Mouse (Mus musculus) hematopoietic stem cell, adult 5-6 weeks (primary cell): ENCODE results near the gene Gcnt7. TPM values are rescaled to one million over a fixed set of nuclear protein-coding genes. Genes with fewer than 3 reads are reported as not detected.
A peak's percentile ranks its signal among the peaks of the same experiment; 100 is the strongest.

Experiments used
- ATAC-seq, 2 experiments: fragments of 125-278 bp in 1 of 2; replicated peaks in 1 of 2; 2 replicates each; pipeline ENCODE4 v1.8.0; 2016 to 2017; ENCODE audit warnings: inconsistent platforms in 2 of 2, mild to moderate bottlenecking in 2 of 2, moderate number of reproducible peaks in 2 of 2, low read depth in 1 of 2, moderate TSS enrichment in 1 of 2; ENCODE audit not compliant: low FRiP score in 2 of 2, poor library complexity in 2 of 2, severe bottlenecking in 2 of 2, insufficient read depth in 1 of 2, low TSS enrichment in 1 of 2
- total RNA-seq: library from RNA; stranded (forward); fragments of 172-1452, 232-1000 nt; gene quantifications from 2 replicates; pipeline ENCODE4 v1.2.3, GENCODE M21; 2017

Gene Gcnt7
- total RNA-seq, 1 experiment from 2014 or later, result 0.15 TPM

DNA sequence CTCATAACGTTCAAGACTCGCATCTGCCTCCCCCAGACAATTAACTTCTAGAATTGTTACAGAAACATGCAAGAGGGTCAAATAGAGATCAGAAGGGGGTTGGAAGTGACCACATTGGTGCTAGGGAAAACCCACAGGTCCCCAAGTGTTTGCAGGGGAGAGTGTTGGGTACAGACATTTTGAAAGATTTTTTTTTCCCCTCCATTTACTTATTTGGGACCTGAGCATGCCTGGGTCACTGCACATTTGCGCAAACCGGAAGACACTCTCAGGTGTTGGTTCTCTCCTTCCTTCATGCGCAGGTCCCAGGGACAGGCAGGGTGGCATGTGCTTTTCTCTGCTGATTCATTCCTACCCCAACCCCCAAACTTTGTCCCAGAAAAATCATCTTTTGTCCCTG lies 41.5 kb downstream of the Gcnt7 start:
- no peak for ATAC-seq

GRCm38 (mm10) chr2:172416218-172416617 lies 42.2 kb downstream of the Gcnt7 start:
- ATAC-seq, result no peak

DNA sequence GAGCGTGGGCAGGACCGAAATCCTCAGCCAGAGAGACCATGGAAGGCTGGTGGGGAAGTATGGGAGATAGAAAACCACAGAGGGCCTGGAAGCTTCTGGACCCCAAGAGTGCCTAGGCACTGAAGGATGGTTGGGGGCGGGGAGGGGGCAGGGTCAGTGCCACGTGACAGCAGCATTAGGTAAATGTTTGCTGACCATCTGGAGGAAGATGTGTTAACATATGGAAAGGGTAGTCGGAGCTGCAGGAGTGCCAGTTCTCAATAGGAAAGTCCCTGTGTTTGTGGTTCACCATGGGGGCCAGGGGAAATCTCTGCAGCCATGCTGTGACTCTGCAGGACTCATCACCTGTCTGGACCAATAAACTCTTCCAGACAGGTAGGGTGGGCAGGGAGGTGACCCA lies 44.5 kb downstream of the Gcnt7 start:
- no peak for ATAC-seq

- no peak for ATAC-seq
Observed at GRCm38 (mm10) chr2:172413273-172413672, 45.1 kb downstream of the Gcnt7 start.

DNA sequence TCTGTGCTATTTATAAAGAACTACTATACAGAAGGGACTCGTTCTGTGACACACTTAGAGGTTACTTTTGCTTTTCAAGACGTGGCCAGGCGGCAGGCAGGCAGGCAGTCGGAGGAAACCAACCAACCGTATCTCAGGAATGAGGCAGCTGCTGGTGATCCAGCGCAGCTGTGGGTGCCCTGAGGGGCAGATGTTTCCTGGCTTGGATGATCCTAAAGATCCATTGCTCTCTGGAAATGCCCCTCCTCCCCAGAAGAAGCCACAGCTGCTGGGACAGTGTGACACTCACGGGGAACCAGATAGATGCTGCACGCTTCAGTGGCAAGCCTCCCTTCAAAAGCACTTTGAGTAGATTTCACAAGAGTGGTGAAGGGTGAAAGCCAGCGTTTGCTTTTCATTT lies 45.9 kb downstream of the Gcnt7 start:
- peak; percentile 74 to 90 for ATAC-seq

- ATAC-seq, result no peak
Observed at GRCm38 (mm10) chr2:172411091-172411490, 47.3 kb downstream of the Gcnt7 start.

DNA sequence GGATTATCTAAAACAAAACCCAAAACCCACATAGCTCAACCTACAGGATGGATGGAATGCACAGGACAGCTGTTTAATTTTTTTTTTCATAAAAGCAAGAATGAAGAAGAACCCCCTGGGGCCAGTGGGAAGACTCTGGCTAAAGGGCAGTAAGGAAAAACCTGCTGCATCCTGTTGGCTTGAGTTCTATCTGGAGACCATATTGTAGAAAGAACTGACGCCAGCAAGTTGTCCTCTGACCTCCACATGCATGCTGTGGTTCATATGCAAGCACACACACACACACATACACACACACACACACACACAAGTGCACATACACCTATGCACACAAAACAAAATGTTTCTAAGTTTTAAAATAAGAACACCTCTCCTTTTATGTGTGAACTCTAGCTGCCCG lies 47.7 kb downstream of the Gcnt7 start:
- ATAC-seq, result no peak

DNA sequence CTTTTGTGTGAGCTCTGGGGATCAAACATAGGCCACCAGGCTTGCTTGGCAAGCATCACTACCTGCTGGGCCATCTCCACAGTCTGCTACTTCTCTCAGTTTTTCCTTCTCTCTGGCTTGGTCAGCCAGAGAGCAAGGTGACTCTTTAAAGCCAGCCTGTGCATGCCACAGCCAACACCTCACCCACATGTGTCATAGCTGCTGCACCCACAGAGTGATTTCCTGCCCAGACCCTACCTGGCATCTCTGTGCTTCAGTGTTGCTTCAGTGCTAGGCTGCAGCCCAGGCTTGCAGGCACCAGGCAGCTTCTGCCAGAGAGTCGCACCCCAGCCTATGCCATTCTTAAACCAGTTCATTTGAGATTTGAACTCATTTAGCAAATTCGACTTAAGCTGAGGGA lies 50.9 kb downstream of the Gcnt7 start:
- ATAC-seq, result no peak

DNA sequence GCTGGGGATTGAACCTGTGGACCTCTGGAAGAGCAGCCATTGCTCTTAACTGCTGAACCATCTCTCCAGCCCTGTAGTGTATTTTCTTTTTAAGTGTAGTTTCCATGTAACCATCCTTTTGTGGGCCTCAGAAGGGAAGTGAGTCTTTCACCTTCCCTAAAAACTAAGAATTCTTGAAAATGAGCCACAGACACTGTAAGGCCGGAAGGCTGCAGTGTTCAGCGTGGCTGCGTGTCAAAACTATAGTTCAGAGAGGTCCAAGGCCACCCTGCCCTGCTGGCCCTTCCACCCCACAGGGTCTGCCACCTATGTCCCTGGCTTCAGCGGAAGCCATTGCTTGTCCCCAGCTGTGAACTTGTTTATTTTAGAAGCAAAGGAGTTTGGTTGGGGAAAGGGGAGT lies 52.2 kb downstream of the Gcnt7 start:
- ATAC-seq, result no peak

GRCm38 (mm10) chr2:172405011-172405410 lies 53.4 kb downstream of the Gcnt7 start:
- ATAC-seq, result no peak

DNA sequence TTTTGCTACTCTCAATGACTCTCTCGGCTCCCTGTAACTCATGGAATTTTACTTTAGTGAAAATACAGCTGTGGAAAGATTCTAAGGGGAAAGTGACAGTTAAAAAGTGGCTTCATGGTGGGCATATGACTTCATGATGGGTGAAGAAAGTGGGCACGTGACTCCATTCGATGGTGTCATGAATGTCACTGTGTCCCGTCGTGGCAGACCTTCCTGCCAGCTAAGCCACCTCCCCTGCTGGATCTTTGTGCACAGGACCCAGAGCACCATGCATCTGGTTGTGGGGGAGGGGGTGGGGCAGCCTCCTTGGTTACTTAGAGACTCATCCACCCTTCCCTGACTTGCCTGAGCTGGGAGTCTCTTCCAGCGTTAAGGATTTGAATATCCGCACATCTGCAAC lies 54.2 kb downstream of the Gcnt7 start:
- ATAC-seq, result no peak

DNA sequence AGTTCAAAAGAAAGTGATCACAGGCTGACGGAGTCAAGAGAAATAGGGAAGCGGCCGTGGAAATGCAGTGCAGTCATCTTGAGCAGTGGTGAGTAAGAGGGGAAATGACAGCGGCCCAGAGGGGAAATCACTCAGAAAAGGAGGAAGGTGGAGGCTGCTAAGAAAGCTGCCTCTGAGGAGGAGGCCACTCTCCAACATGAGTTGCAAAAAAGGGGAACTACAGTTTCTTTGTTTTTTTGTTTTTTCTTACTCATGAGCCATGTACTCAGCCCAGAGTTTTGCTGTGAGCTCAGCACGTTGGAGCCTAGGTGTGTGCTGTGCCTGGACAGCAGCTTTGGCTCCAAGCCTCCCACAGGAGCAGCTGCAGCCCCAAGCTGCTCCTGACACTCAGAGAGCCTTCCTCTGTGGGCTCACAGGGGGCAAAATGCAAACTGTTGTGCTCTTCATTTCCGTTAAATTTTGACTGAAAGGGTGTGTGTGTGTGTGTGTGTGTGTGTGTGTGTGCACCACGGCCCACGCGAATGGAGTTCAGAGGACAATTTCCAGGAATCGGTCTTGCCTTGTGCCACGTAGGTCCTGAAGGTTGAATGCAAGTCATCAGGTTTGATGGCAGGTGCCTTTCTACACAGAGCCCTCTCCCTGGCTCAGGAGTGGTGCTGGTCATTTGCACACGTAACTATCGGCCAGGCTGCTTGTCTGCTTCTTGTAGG lies 57.1 kb downstream of the Gcnt7 start:
- peak; percentile 95 to 96 for ATAC-seq

Other genes with a start within 250 kb of the Gcnt7 start
- not detected in 2 replicates for gene Mc3r, start 210.1 kb downstream of the Gcnt7 start, total RNA-seq
- gene Fam210b, start 113.0 kb downstream of the Gcnt7 start, total RNA-seq, result 4.8 and 5.3 TPM in 2 replicates
- 42.8 and 50.7 TPM in 2 replicates for gene Aurka, start 88.1 kb downstream of the Gcnt7 start, total RNA-seq
- gene Cstf1, start 87.9 kb downstream of the Gcnt7 start, total RNA-seq, result 28.4 and 41.6 TPM in 2 replicates
- 1.0 and 2.7 TPM in 2 replicates for gene Cass4, start 64.8 kb downstream of the Gcnt7 start, total RNA-seq
- gene Rtf2, start 18.0 kb downstream of the Gcnt7 start, total RNA-seq, result 159 and 187 TPM in 2 replicates
- 3.1 and 3.4 TPM in 2 replicates for gene Fam209, start 13.9 kb upstream of the Gcnt7 start, total RNA-seq
- gene Tfap2c, start 91.0 kb upstream of the Gcnt7 start, total RNA-seq, result not detected in 2 replicates